Mouse (Mus musculus) lung, postnatal 36 days (tissue): ENCODE measurements around the gene Rfc4.
"Not testable (repeated sequence)": the region's sequence is repeated elsewhere in the genome, so short reads cannot be mapped to it uniquely, and the experiment has no call there.

ENCODE experiments used
- DNase-seq: peaks from one replicate; pipeline ENCODE4 v3.0.0; 2022; ENCODE audit warnings: mixed read lengths

The Rfc4 gene

DNA sequence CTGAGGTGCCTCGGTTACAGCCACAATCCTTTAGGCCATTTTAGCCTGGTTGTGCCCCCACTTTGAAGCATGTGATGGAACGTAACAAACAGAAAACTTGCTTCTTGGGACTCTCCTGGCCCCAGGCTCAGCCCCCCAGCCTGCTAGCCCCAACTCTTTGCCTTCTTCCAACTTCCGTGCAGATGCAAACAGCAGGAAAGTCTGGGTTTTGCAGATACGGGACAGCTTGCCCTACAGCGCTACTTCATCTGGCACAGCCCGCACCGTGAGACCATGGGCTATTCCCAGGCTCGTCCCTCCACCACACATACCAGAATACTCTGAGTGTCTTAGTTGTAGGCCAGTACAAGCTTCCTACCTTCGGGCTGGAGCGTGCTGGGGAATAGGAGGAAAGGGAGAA is 26.9 kb downstream of the Rfc4 start:
- no peak for DNase-seq

- peak; percentile 12 for DNase-seq
Measured at GRCm38 (mm10) chr16:23100099-23100575, 27.4 kb downstream of the Rfc4 start.

DNA sequence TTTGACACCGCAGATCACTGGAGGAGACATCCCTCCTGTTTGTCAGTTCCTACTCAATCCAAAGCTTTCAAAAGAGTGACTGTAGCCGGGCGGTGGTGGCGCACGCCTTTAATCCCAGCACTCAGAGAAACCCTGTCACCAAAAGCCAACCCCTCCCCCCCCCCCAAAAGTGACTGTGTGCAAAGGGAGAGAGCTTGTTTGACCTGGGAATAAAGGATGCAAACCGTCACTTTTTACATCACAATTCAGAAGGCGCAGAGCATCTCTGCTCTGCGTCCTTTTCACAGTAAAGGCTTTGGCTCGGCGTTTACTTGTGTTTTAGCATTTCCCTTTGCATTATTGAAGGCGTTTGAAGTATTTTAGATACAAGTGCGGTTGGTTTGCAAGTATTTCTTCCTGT is 27.9 kb downstream of the Rfc4 start:
- no peak for DNase-seq

- not testable (repeated sequence) for DNase-seq
Measured at GRCm38 (mm10) chr16:23098105-23098452, 29.5 kb downstream of the Rfc4 start.

GRCm38 (mm10) chr16:23097290-23098104 is 30.0 kb downstream of the Rfc4 start:
- not testable (repeated sequence) for DNase-seq

DNA sequence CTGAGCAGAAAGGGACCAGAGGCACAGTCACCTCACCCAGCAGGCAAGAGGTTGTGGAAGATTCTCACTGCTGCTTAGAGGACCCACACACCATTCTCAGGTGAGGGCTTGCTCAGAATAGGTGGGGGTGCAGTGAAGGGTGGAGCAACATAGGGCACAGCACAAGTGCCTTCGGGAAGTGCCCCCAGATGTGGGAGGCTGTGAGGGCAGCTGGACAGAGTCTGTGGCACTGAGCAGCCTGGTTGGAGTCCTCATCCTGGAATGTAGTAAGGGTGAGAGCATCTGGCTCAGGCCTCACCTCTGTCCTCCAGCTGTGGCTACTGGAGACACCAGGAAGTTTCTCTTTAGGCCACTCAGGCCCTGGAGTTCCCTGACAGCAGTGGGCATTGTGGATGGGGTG is 30.7 kb downstream of the Rfc4 start:
- not testable (repeated sequence) for DNase-seq

- not testable (repeated sequence) for DNase-seq
Measured at GRCm38 (mm10) chr16:23095581-23095980, 32.0 kb downstream of the Rfc4 start.

DNA sequence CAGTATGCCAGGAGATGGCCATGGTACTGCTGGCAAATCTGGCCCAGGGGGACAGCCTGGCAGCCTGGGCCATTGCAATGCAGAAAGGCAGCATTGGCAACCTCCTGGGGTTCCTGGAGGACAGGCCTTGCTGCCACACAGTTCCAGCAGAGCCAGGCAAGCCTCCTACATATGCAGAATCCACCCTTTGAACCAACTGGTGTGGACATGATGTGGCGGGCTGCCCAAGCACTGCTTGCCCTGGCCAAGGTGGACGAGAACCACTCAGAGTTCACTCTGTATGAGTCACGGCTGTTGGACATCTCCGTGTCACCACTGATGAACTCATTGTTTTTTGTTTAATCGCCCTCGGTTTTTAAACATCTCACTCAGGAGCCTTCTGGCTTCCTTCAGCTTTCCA is 33.4 kb downstream of the Rfc4 start:
- DNase-seq, result no peak

DNA sequence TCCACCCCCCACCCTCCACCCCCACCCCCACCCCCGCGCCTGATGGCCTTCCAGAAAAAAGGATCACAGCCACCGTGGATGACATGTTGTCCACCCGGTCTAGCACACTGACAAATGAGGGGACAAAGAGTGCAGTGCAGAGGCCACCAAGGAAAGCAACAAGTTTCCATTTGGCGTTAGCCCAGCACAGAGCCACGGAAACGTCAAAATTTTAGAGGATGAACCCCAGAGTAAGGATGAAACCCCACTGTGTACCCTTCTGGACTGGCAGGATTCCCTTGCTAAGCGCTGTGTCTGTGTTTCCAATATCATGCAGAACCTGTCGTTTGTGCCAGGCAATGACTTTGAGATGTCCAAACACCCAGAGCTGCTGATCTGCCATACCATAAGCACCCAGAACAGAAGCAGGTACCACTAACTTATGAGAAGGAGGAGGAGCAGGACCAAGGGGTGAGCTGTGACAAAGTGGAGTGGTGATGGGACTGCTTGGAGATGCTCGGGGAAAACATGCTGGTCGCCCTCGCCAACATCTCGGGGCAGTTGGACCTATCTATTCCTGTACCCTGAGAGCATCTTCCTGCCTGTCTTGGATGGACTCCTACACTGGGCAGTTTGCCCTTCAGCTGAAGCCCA is 34.1 kb downstream of the Rfc4 start:
- no peak for DNase-seq

- not testable (repeated sequence) for DNase-seq
Measured at GRCm38 (mm10) chr16:23091345-23091744, 36.2 kb downstream of the Rfc4 start.

- DNase-seq, result not testable (repeated sequence)
Measured at GRCm38 (mm10) chr16:23088491-23088890, 39.0 kb downstream of the Rfc4 start.

DNA sequence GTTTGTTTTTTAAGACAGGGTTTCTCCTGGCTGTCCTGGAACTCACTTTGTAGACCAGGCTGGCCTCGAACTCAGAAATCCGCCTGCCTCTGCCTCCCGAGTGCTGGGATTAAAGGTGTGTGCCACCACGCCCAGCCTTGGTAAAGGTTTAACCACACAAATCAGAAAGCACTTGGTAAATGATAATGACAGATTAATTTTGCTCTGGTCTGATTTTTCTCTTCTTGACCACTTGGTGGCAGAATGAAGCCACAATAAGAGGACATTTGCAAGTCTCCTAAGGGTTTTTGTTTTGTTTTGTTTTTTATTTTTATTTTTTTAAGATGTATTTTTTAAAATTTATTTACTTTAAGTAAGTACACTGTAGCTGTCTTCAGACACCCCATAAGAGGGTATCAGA is 39.8 kb downstream of the Rfc4 start:
- peak; percentile 20 for DNase-seq

GRCm38 (mm10) chr16:23087159-23087558 is 40.4 kb downstream of the Rfc4 start:
- DNase-seq, result not testable (repeated sequence)

- DNase-seq, result not testable (repeated sequence)
Measured at GRCm38 (mm10) chr16:23077516-23077915, 50.0 kb downstream of the Rfc4 start.
